Mouse (Mus musculus): Measurements from ENCODE around the gene Itgb7. TPM values are rescaled to one million over a fixed set of nuclear protein-coding genes. Genes with fewer than 3 reads are reported as not detected.

The Itgb7 gene
- polyA plus RNA-seq, 1 experiment from 2014 or later = 13.3 TPM

GRCm38 (mm10) chr15:102209114-102209513, 22.6 kb downstream of the Itgb7 start:
- Histone ChIP-seq H3K27me3 (replicated peaks; ENCODE audit: control insufficient read depth, insufficient read depth, low read length) (no peaks in the 10 kb centered on the region), H3K4me2 (ENCODE audit: low read length) (no peak overlapping the region), H3K4me1 (replicated peaks; ENCODE audit: control insufficient read depth, insufficient read depth, low read length) (peaks cover 18% of the 10 kb centered on the region), H3K27ac (ENCODE audit: low read depth) (no peak overlapping the region), H3K4me3 (ENCODE audit: low read depth, low read length) (no peak overlapping the region), H3K9me3 (ENCODE audit: control insufficient read depth, low read length) (no peaks in the 10 kb centered on the region), H3K36me3 (ENCODE audit: control insufficient read depth, insufficient read depth, low read length) (peaks cover 73% of the 10 kb centered on the region), H3K9ac (ENCODE audit: low read length) (no peak overlapping the region)
- 94% methylated on average over 8 of the region's 8 CpGs for WGBS
- DNase-seq (ENCODE audit: low spot score) (no peak), ATAC-seq (replicated peaks; ENCODE audit: low FRiP score, low TSS enrichment, low read depth) (no peak)

- H3K9ac ChIP-seq (ENCODE audit: low read length) = no peak overlapping the region
- DNase-seq (ENCODE audit: low spot score) = no peak
Observed at GRCm38 (mm10) chr15:102208092-102208561, 23.6 kb downstream of the Itgb7 start.

GRCm38 (mm10) chr15:102207351-102207750, 24.4 kb downstream of the Itgb7 start:
- 75% methylated on average over 3 of the region's 3 CpGs for WGBS
- DNase-seq (ENCODE audit: low spot score) (no peak), ATAC-seq (replicated peaks; ENCODE audit: low FRiP score, low TSS enrichment, low read depth) (no peak)
- Histone ChIP-seq H3K4me3 (ENCODE audit: low read depth, low read length) (no peak overlapping the region), H3K27me3 (replicated peaks; ENCODE audit: control insufficient read depth, insufficient read depth, low read length) (no peaks in the 10 kb centered on the region), H3K4me2 (ENCODE audit: low read length) (no peak overlapping the region), H3K9ac (ENCODE audit: low read length) (no peak overlapping the region), H3K36me3 (ENCODE audit: control insufficient read depth, insufficient read depth, low read length) (peaks cover 56% of the 10 kb centered on the region), H3K9me3 (ENCODE audit: control insufficient read depth, low read length) (no peaks in the 10 kb centered on the region), H3K4me1 (replicated peaks; ENCODE audit: control insufficient read depth, insufficient read depth, low read length) (peaks cover 22% of the 10 kb centered on the region), H3K27ac (ENCODE audit: low read depth) (no peak overlapping the region)

More at GRCm38 (mm10) chr15:102208092-102208561, 23.6 kb downstream of the Itgb7 start:
- peaks cover 64% of the 10 kb centered on the region for H3K36me3 ChIP-seq (ENCODE audit: control insufficient read depth, insufficient read depth, low read length)
- H3K27ac ChIP-seq (ENCODE audit: low read depth) = no peak overlapping the region
- H3K4me1 ChIP-seq (replicated peaks; ENCODE audit: control insufficient read depth, insufficient read depth, low read length) = peaks cover 18% of the 10 kb centered on the region
- 64% methylated on average over 9 of the region's 9 CpGs for WGBS
- H3K4me2 ChIP-seq (ENCODE audit: low read length) = no peak overlapping the region
- no peaks in the 10 kb centered on the region for H3K27me3 ChIP-seq (replicated peaks; ENCODE audit: control insufficient read depth, insufficient read depth, low read length)
- no peak overlapping the region for H3K4me3 ChIP-seq (ENCODE audit: low read depth, low read length)
- ATAC-seq (replicated peaks; ENCODE audit: low FRiP score, low TSS enrichment, low read depth) = no peak
- no peaks in the 10 kb centered on the region for H3K9me3 ChIP-seq (ENCODE audit: control insufficient read depth, low read length)

DNA sequence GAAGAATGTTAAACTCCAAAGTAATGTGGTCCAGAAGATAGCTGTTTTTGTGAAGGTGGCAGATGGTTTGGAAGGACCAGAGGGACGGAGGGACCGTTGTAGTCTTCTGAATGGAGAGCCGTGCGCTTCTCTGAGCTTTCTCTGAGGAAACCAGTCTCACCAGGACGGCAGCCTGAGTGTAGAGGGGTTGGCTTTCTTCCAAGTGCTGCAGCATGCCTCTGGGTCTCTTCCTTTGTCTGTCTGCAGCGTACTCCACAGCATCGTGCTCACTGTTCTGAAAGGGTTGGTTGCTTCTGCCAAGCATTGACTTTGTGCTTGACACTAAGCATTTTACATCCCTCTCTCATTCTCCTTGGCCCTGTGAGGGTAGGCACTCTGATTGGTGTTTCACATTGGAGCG, 26.0 kb downstream of the Itgb7 start:
- no peaks in the 10 kb centered on the region for H3K9me3 ChIP-seq (ENCODE audit: control insufficient read depth, low read length)
- no peaks in the 10 kb centered on the region for H3K27me3 ChIP-seq (replicated peaks; ENCODE audit: control insufficient read depth, insufficient read depth, low read length)
- H3K27ac ChIP-seq (ENCODE audit: low read depth) = peak overlapping the region; percentile 62; the same call in 1 of the 2 replicates
- H3K4me3 ChIP-seq (ENCODE audit: low read depth, low read length) = peak overlapping the region; percentile 90
- H3K4me1 ChIP-seq (replicated peaks; ENCODE audit: control insufficient read depth, insufficient read depth, low read length) = peaks cover 24% of the 10 kb centered on the region
- WGBS = 35% methylated on average over 8 of the region's 8 CpGs
- peaks cover 45% of the 10 kb centered on the region for H3K36me3 ChIP-seq (ENCODE audit: control insufficient read depth, insufficient read depth, low read length)
- peak overlapping the region; percentile 59 for H3K4me2 ChIP-seq (ENCODE audit: low read length)
- 0 out of 2 replicates have a peak overlapping the region, but pooled peaks have one; percentile 6 for H3K9ac ChIP-seq (ENCODE audit: low read length)
- ATAC-seq (replicated peaks; ENCODE audit: low FRiP score, low TSS enrichment, low read depth) (no peak), DNase-seq (ENCODE audit: low spot score) (peak; percentile 66)

DNA sequence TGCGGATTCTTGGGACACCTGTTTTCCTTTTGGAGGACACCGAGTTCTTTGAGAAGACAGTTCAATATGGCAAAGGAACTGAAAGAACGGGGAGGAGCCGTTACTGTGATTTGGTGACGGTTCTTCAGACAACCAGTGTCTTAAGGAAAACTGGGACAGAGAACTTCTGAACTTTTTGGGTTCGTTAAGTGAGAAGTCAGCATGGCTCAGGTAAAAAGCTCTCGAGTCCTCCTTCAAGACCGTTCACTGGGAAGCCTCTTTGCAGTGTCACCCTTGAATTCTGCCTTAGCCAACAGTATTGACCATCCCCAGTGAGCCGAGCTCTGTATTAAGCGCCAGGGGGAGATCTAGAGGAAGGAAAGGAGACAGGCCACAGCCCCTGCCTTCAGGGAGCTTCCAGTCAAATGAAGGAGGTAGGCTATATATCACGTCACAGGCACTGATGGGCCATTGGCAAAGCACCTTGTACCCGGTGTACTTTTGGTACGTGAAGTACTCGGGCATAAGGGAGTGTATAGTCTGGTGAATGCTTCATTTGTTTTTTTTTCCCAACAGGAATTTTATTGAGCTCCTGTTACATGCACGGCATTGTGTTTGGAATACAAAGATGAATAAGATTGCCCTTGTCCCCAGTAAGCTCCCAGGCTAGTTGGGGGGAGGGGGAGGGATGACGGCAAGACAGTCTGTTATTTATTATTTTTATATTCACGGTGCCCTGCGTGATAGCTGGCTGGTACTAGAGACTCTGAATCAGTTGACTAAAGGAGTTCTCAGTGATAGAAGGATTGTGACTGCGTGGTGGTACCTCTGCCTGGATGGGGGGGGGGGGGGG, 26.9 kb downstream of the Itgb7 start, which contains the start of gene Csad:
Gene Csad, minus strand, starts transcription at position 51 of the 832 bp plus-strand sequence.
- Histone ChIP-seq H3K27ac (ENCODE audit: low read depth) (peak within 1 kb of the TSS; percentile 99), H3K4me2 (ENCODE audit: low read length) (peak within 1 kb of the TSS; percentile 59), H3K27me3 (replicated peaks; ENCODE audit: control insufficient read depth, insufficient read depth, low read length) (no peaks in the 10 kb centered on the region), H3K9me3 (ENCODE audit: control insufficient read depth, low read length) (no peaks in the 10 kb centered on the region), H3K36me3 (ENCODE audit: control insufficient read depth, insufficient read depth, low read length) (peaks cover 40% of the 10 kb centered on the region), H3K9ac (ENCODE audit: low read length) (peak within 1 kb of the TSS; percentile 95), H3K4me3 (ENCODE audit: low read depth, low read length) (peak within 1 kb of the TSS; percentile 90), H3K4me1 (replicated peaks; ENCODE audit: control insufficient read depth, insufficient read depth, low read length) (peaks cover 24% of the 10 kb centered on the region)
- ATAC-seq (replicated peaks; ENCODE audit: low FRiP score, low TSS enrichment, low read depth) (no peak), DNase-seq (ENCODE audit: low spot score) (no peak)
- 46% methylated on average over 19 of the region's 19 CpGs for WGBS

DNA sequence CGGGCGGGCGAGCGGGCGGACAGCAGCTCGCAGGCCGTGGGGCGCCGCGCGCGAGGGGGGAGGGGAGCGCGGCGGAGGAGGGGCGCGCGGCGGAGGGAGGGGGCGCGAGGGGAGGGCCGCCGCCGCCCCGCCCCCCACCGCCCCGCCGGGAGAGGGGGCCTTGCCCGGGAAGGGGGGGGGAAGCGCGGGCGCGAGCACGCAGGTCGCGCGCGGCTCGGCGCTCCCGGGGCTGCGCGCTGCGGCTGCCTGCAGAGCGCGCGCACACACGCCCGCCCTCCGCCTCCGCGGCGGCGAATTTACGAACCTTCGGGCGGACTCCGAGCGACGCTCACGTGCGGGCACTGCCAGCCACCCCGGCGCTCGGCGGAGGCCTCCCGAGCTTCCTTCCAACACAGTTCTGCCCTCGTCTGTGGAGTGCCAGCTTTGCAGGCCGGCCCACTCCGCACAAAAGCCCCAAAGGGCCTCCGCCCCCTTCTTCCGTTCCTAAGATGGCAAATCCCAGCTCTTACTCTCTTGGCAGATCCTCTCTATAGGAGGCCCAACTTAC, 27.8 kb downstream of the Itgb7 start:
- Histone ChIP-seq H3K9ac (ENCODE audit: low read length) (peak overlapping the region; percentile 95), H3K4me2 (ENCODE audit: low read length) (peak overlapping the region; percentile 59), H3K9me3 (ENCODE audit: control insufficient read depth, low read length) (no peaks in the 10 kb centered on the region), H3K36me3 (ENCODE audit: control insufficient read depth, insufficient read depth, low read length) (peaks cover 31% of the 10 kb centered on the region), H3K4me3 (ENCODE audit: low read depth, low read length) (peak overlapping the region; percentile 90), H3K4me1 (replicated peaks; ENCODE audit: control insufficient read depth, insufficient read depth, low read length) (peaks cover 24% of the 10 kb centered on the region), H3K27me3 (replicated peaks; ENCODE audit: control insufficient read depth, insufficient read depth, low read length) (no peaks in the 10 kb centered on the region), H3K27ac (ENCODE audit: low read depth) (peak overlapping the region; percentile 99)
- WGBS = 2% methylated on average over 23 of the region's 72 CpGs
- DNase-seq (ENCODE audit: low spot score) (peak; percentile 85), ATAC-seq (replicated peaks; ENCODE audit: low FRiP score, low TSS enrichment, low read depth) (peak; percentile 51)

- Histone ChIP-seq H3K9me3 (ENCODE audit: control insufficient read depth, low read length) (no peaks in the 10 kb centered on the region), H3K9ac (ENCODE audit: low read length) (peak within 1 kb of the TSS; percentile 95), H3K27me3 (replicated peaks; ENCODE audit: control insufficient read depth, insufficient read depth, low read length) (no peaks in the 10 kb centered on the region), H3K36me3 (ENCODE audit: control insufficient read depth, insufficient read depth, low read length) (peaks cover 24% of the 10 kb centered on the region), H3K27ac (ENCODE audit: low read depth) (peak within 1 kb of the TSS; percentile 99), H3K4me1 (replicated peaks; ENCODE audit: control insufficient read depth, insufficient read depth, low read length) (peaks cover 24% of the 10 kb centered on the region), H3K4me3 (ENCODE audit: low read depth, low read length) (peak within 1 kb of the TSS; percentile 90), H3K4me2 (ENCODE audit: low read length) (peak within 1 kb of the TSS; percentile 59)
- ATAC-seq (replicated peaks; ENCODE audit: low FRiP score, low TSS enrichment, low read depth) = peak; percentile 96
- peak; percentile 96 for DNase-seq (ENCODE audit: low spot score)
- under 1% methylated on average over 54 of the region's 68 CpGs for WGBS
Observed at GRCm38 (mm10) chr15:102202971-102203834, 28.5 kb downstream of the Itgb7 start, which contains the start of gene Zfp740. TSS of gene Zfp740 (plus strand) at chr15:102203249.

- Histone ChIP-seq H3K27ac (ENCODE audit: low read depth) (no peak overlapping the region), H3K36me3 (ENCODE audit: control insufficient read depth, insufficient read depth, low read length) (peaks cover 10% of the 10 kb centered on the region), H3K9me3 (ENCODE audit: control insufficient read depth, low read length) (no peaks in the 10 kb centered on the region), H3K4me1 (replicated peaks; ENCODE audit: control insufficient read depth, insufficient read depth, low read length) (peaks cover 5% of the 10 kb centered on the region), H3K27me3 (replicated peaks; ENCODE audit: control insufficient read depth, insufficient read depth, low read length) (no peaks in the 10 kb centered on the region), H3K9ac (ENCODE audit: low read length) (no peak overlapping the region), H3K4me2 (ENCODE audit: low read length) (no peak overlapping the region), H3K4me3 (ENCODE audit: low read depth, low read length) (no peak overlapping the region)
- WGBS = 73% methylated on average over 4 of the region's 4 CpGs
- no peak for ATAC-seq (replicated peaks; ENCODE audit: low FRiP score, low TSS enrichment, low read depth)
- DNase-seq (ENCODE audit: low spot score) = no peak
Observed at GRCm38 (mm10) chr15:102198841-102199240, 32.9 kb downstream of the Itgb7 start.
